Mouse (Mus musculus): ENCODE measurements around the gene Znhit1.
"Not testable (repeated sequence)": the region's sequence is repeated elsewhere in the genome, so short reads cannot be mapped to it uniquely, and the experiment has no call there.

Gene Znhit1

GRCm38 (mm10) chr5:136955622-136956021 lies 32.2 kb downstream of the Znhit1 start:
- intact Hi-C loops (cut with DNase I) = no loop called here

DNA sequence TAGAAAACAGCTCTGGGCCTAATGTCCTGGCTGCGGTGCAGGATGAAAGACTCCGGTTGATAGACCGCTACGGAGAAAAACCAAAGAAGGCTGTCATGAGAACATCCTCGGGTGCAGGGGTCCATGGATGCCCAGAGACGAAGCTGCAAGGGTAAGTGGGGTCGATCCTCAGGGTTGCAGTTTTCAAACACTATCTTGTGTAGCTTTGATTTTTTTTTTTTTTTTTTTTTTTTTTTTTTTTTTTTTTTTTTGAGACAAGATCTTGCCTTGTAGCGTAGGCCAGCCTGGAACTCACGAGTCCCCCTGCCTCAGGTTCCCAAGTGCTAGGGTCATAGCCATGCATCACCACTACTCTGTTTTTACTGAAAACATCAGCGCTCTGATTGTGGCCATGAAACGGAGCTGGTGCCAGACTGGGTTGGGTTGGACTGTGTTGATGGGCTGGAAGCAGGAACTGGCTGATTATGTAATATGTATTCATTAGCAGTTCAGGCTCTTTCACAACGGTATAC lies 34.3 kb downstream of the Znhit1 start:
- intact Hi-C loops (cut with DNase I) = no loop called here

- intact Hi-C loops (cut with DNase I) = no loop called here
Measured at GRCm38 (mm10) chr5:136953015-136953414, 34.8 kb downstream of the Znhit1 start, which contains the start of gene Fis1. TSS of gene Fis1 (plus strand) at chr5:136953275.

- intact Hi-C loops (cut with DNase I) = no loop called here
Measured at GRCm38 (mm10) chr5:136952153-136952552, 35.7 kb downstream of the Znhit1 start.

GRCm38 (mm10) chr5:136950521-136950920 lies 37.3 kb downstream of the Znhit1 start:
- intact Hi-C loops (cut with DNase I) = no loop called here

- intact Hi-C loops (cut with DNase I) = not testable (repeated sequence)
Measured at GRCm38 (mm10) chr5:136949551-136950336, 38.1 kb downstream of the Znhit1 start.

GRCm38 (mm10) chr5:136947874-136948273 lies 39.9 kb downstream of the Znhit1 start:
- intact Hi-C loops (cut with DNase I) = no loop called here

- intact Hi-C loops (cut with DNase I) = no loop called here
Measured at GRCm38 (mm10) chr5:136945084-136945483, 42.7 kb downstream of the Znhit1 start.

GRCm38 (mm10) chr5:136943382-136943781 lies 44.4 kb downstream of the Znhit1 start:
- intact Hi-C loops (cut with DNase I) = no loop called here

DNA sequence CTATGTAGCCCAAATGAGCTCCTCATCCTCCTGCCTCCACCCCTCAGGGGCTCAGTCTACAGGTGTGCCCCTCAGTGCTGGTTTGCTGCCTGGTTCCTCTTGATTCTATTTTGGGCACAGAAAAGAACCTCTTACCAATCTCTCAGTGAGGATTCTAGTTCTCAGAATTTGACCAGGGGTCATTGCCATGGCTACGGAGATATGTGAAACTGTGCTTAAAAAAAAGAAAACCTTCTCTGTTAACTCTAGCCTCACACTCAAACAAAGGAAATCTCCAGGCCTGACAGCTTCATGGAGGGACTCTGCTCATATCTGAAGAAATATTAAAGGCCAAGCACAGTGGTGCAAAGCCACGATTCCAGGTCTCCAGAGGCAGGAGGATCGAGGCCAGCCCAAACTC lies 45.0 kb downstream of the Znhit1 start:
- intact Hi-C loops (cut with DNase I) = no loop called here

- intact Hi-C loops (cut with DNase I) = no loop called here
Measured at GRCm38 (mm10) chr5:136940845-136941560, 46.8 kb downstream of the Znhit1 start.

GRCm38 (mm10) chr5:136940029-136940428 lies 47.8 kb downstream of the Znhit1 start:
- intact Hi-C loops (cut with DNase I) = not testable (repeated sequence)

GRCm38 (mm10) chr5:136939284-136939683 lies 48.5 kb downstream of the Znhit1 start:
- intact Hi-C loops (cut with DNase I) = no loop called here

DNA sequence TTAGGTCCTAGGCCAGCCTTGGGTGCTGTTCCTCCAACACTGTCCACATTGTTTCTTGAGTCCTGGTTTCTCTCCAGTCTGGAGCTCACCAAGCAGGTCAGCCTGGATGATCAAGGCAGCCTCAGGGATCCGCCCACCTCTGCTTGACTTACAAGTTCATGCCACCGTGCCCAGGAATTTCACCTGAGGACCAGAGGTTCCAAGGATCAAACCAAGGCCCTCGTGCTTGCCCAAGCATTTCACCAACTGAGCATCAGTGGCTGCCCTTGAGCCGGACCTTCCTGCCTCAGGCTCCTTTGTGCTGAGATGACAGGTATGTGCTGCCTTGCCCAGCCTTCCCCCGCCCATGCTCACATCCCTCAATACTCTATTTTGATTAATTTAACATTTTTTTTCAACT lies 50.2 kb downstream of the Znhit1 start:
- intact Hi-C loops (cut with DNase I) = no loop called here

GRCm38 (mm10) chr5:136936750-136937149 lies 51.1 kb downstream of the Znhit1 start:
- intact Hi-C loops (cut with DNase I) = no loop called here

GRCm38 (mm10) chr5:136935905-136936695 lies 51.7 kb downstream of the Znhit1 start:
- intact Hi-C loops (cut with DNase I) = no loop called here

DNA sequence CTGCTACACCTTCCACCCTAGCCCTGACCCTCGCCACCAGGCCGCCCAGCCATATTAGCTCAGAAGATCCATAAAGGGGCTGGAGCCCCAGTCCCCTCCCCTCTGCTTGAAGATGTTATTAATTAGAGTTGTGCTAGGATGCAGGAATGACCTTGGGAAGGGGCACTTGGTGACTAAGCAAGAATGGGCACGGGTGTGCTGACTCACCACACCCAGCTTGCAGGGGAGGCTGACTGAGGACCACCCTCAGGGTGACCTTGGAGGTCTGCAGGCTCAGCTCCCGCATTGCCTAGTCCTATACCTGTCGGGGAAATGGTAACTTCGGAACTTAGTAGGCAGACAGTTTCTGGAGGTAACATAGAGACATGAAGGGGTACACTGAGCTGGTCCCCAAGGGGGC lies 53.9 kb downstream of the Znhit1 start:
- intact Hi-C loops (cut with DNase I) = no loop called here

DNA sequence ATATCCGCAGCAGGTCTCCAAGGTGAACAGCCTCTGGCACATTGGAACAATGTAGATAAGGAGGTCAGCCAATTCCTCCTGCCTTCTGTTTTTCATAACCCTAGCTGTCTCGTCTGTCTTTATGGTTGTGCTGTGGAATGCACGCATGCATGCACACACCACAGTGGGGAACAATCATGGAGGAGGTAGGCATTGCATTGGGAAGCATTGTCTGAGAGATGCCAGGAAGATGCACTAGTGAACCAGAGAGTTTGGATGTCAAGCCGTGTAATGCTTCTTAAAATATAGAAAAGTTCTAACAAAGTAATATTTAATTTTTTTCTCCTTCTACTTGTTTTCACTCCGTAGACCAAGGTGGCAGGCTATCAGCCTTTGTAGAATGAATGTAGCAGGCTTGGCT lies 54.9 kb downstream of the Znhit1 start:
- intact Hi-C loops (cut with DNase I) = no loop called here
